Mouse (Mus musculus): Measurements from ENCODE around the gene Grk5.

- TF ChIP-seq CTCF (IDR thresholded peaks at IDR 0.05; ENCODE audit: low read depth, low read length) (no peak), GATA2 (IDR thresholded peaks at IDR 0.05; ENCODE audit: borderline replicate concordance, low read depth, low read length) (no peak), POLR2AphosphoS5 (IDR thresholded peaks at IDR 0.05; ENCODE audit: insufficient replicate concordance, low read depth, low read length) (no peak)
Measured at GRCm38 (mm10) chr19:61056783-61057410, 167.3 kb downstream of the Grk5 start.
